Mouse (Mus musculus) bone marrow macrophage, adult 2 months (primary cell): ENCODE results near the gene Rnf208.

Experiments
- CTCF ChIP-seq: IDR thresholded peaks from 2 replicates; pipeline ENCODE4 v1.5.1; 2012; ENCODE audit warnings: low read depth, mild to moderate bottlenecking, low read length, moderate library complexity
- POLR2A ChIP-seq: IDR thresholded peaks from 2 replicates; pipeline ENCODE4 v1.6.1; 2012; ENCODE audit warnings: mild to moderate bottlenecking, low read depth, low read length, borderline replicate concordance

GRCm38 (mm10) chr2:25255284-25255779 is 13.3 kb downstream of the Rnf208 start, which contains the start of gene Tmem203:
- no peak for TF ChIP-seq POLR2A
- TF ChIP-seq CTCF = no peak
